Mouse (Mus musculus) lung, postnatal 4 days (tissue): ENCODE data around the gene Isg20l2.

Source experiments
- DNase-seq, 2 experiments: peaks; one replicate each; pipeline ENCODE4 v3.0.0; 2021

Gene Isg20l2

DNA sequence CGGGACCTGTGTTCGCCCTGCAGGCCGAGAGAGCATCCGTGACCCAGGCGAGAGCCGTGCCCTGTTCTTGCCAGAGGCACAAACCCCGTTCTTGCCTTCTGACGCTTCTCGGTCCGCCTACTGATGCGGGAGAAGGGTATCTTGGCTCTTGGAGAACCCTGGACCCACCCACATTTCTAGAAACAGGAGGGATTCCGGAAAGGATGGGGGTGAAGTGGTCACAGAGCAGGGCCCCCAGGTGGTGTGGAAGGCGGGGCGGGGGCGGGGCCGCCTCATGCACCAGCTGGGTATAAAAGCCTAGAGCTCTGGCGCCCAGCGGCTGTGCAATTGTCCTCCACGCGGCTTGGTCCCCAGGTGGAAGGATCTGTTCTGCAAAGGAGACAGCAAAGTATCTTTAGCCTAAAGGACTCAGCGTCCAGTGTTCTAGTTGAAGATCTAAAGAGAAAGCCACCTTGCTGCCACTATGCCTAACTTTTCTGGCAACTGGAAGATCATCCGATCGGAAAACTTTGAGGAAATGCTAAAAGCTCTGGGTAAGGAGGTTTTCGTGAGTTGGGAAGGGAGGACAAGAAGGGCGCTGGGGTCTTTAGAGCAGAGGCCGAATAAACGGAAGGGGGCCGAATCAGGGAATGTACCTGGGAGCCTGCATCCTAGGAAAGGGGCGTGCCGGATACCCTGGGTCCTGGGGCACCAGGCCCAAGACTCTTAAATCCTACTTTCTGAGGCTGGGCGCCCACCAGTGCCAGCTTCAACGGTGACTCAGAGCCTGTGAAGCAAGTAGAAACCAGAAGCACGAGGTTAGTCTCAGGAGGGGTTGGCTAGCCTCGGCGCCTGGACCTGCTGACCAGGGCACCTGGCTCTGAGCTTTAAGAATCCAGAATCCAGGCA lies 18.5 kb downstream of the Isg20l2 start, which contains the start of gene Crabp2:
TSS of gene Crabp2 (plus strand) at position 289 of the 888 bp plus-strand sequence.
- peak in 1 of 2 experiments; percentile 27 for DNase-seq

DNA sequence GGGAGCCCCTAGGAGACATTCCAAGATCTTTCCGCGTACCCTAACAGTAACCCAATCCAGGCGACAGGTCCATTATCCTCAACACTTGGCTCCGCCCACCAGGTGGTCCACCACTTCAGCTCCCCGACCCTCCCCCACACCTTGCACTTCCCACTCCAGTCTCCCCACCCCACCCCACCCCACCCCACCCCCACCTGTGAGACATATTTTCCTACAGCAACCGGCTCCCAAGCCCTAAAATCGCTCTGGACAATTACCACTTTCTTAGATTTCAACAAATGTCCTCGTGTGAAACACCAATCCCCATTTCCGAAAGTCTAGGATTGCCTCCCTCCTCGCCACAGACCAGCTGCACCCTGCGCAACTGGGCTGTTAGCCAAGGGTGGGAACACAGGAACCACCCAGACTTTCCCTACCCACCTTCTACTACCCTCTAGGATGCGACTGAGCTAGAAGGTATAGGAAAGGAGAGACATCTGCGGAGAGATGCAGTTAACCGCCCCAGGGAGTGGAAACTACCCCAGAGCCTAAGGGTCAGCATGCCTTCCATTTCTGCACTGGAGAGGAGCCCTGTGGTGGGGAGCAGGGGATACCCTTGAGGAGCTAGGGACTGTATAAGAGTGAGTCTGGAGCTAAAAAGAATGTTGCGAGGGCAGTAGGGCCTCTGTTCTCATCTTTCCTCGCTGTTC lies 19.3 kb downstream of the Isg20l2 start:
- DNase-seq, result no peak

DNA sequence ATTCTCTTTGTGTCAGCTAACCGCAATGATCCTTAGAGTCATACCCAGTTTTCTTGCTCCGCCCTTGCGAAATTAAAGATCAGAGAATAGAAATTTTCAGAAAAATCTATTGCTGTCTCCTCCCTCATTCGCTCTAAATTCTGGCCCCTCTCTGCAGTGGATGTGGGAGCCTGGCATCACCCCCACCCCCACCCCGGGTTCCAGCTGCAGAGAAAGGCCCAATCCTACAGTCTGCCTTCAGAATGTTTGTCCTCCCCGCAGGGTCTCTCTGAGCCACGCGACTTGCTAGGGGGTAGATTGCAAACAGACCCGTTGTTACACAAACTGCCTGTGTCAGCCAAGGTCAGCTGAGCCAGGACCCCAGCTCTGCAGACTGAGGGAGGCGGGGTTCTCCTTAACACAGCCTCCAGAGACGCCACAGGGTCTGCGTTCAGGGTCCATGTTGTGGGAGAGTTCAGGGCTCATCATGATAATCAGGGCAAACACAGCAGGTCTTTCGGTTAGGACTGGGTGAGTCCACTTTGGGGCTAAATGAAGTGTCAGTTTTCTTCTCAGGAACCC lies 19.9 kb downstream of the Isg20l2 start:
- DNase-seq, result no peak

DNA sequence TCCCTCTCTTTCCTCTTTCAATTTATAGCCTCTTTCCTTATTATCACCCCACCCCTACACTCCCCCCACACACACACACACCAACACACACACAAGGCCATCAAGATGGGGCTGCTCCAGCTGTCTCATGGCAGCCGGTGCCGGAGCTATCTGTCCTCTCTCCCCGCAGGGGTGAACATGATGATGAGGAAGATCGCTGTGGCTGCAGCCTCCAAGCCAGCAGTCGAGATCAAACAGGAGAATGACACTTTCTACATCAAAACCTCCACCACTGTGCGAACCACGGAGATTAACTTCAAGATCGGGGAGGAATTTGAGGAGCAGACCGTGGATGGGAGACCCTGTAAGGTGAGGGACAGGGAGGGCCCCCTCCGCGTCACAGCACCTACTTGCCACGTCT lies 21.8 kb downstream of the Isg20l2 start:
- DNase-seq, result no peak

DNA sequence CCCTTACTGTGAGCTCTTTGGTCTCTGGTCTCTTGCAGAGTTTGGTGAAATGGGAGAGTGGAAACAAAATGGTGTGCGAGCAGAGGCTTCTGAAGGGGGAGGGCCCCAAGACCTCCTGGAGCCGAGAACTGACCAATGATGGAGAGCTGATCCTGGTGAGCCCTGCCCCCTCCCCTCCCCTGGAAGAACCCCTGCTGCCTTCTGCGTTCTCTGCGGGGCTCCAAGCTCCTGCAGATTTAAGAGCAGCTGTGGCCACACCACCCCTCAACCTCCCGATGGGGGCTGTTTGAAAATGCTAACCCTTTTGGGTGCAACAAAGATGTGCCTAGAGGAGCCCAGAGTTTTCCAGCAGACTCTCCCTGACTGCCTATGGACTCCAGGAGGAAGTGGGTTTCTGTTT lies 22.3 kb downstream of the Isg20l2 start:
- peak; percentile 47 to 70 for DNase-seq

DNA sequence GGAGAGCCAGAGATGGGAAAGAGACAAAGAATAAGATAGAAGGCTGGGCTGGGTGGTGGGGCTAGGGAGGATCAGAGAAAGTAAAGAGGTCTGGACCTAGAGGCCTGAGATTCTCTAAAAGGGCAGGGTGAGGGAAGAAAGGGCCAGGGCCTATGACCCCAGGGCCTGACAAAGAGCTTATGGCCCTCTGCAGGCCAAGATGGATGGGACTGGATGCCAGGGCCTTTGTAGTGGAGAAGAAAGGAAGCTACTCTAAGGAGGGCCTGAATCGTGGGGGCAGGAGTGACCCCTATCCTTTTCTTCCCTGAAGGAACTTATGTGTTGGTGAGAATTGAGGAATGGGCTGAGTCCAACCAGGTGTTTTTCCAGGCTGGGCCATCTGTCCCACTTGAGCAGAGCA lies 27.9 kb downstream of the Isg20l2 start:
- no peak for DNase-seq

DNA sequence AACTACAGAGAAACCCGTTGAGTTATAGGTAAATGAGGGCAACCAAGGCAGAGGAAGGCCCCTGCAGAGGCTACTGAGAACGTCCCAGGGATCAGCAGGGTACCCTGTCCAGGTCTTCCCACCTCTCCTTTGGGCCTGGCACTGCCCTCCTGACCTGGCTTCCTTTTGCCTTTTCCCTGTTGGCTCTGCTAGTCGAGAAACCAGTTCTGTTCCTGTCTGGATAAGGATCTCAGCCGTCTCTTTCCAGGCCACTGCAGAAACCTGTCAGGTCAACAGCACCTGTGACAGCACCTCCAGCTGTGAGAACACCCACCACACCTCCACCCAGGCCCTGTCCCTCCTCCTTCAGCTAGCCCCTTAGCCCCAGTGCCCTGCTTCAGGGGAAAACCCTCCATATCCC lies 28.4 kb downstream of the Isg20l2 start:
- DNase-seq, result no peak

DNA sequence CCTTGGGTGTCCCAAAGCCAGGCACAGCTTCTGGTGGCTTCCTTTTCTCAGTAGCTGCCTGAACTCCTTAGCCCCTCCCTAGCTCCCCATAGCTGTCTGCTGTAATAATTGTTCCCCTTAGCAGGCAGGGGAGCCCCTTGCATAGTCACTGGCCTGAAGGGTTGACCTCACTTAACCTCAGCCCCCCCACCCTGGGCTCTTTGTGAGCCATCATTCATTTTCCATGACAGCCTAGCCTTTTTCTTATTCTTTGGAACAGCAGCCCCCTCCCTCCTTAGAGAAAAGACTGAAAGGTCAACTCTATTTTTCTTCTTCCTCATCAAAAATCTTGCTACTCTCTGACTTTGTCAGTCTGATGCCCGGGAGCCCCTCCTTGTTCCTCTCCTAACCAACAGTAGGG lies 28.9 kb downstream of the Isg20l2 start:
- no peak for DNase-seq

DNA sequence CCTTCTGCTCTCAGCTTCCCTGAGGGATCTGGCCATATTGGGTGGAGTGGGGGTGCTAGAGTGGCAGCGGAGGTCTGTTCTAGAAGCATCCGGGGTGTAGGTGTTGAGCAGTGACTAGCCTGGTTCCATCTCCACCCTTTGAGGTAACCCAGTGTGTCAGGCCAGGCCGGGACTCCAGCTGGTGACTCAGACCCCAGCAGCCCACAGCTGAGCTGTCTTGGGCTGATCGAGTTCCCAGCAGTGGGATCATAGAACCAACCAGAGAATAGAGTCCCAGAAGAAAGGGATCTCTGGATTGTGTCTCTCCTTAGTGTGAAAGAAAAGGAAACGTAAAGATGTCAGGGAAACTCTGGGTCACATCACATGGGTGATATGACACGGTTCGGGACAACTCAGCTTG lies 29.3 kb downstream of the Isg20l2 start:
- no peak for DNase-seq

DNA sequence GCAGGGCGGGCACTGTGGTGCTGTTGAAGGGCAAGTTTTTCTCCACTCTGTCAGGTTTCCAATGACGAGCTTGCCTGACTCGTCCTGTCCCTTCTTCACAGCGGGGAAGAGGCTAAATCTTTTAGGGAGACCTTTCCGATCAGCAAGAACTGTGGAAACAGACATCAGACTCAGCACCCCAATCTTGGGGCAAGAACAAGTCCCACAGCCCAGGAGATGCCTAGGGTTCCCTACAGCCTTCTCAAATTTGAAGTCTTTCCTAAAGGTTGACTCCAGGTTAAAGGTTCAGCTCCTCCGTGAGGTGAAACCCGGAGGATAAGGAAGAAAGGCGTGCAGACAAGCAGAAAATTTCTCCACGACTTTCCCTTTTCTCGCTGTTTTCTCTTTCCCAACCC lies 30.1 kb downstream of the Isg20l2 start:
- no peak for DNase-seq

DNA sequence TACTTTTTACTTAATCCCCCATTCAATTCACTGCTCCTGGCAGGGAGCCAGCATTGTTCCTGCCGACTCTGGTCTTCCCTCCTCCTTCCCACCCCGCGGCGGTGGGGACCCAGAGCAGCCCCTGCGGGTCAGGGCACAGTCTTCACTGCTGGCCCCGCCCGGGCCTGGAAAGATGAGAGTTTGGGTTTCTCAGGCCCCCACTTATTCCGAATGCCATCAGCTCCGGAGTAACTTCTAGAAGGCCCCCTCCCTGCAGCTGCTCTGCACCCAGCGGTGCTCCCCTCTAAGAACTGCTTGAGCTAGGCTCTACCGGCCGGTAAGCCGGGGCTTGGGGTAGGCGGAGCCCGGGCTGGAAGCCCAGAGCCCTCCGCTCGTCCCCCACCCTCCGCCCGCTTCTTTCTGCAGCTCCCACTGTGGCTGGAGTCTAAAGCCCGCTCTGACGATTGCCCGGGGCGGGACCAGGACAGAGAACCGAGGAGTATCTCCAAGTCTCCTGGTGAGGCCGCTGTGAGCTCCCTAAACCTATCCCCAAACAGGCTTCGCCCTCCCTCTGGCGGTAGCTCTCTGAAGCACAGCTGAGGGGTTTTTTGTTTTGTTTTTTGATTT lies 30.6 kb downstream of the Isg20l2 start:
- peak; percentile 92 to 96 for DNase-seq

DNA sequence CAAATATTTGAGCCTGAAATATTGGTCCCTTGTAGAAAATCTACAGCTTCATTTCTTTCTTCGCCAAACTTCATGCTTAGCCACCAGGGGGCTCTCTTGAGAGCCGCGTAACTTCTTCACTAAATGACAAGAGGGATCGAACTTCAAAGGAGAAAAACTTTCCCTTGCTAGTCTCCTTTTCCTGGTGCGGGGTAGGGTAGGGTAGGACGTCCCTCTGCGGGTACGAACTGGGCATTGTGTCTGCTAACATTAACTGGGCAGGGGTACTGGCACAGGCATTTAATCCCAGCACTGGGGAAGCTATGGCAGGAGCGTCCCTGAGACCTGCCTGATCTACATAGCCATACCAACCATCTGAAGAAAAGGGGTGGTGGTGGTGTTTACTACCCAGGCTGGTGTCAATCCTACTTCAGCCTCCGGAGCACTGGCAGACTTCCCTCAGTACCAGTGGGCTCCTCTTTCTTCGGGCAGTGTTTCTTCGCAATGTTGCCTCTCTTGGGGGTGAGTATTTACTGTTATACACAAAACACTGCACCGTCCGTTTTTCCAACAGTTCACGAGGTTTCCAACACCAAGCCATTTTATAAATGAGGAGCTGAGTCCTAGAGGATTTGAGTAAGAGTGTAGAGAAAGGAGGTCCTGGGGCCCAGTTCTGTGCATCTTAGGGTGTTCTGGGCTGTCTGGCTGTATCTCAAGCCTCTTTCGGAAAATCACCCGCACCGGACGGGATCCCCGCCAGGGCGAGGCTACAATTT lies 40.2 kb downstream of the Isg20l2 start:
- DNase-seq, result peak; percentile 39 to 74

DNA sequence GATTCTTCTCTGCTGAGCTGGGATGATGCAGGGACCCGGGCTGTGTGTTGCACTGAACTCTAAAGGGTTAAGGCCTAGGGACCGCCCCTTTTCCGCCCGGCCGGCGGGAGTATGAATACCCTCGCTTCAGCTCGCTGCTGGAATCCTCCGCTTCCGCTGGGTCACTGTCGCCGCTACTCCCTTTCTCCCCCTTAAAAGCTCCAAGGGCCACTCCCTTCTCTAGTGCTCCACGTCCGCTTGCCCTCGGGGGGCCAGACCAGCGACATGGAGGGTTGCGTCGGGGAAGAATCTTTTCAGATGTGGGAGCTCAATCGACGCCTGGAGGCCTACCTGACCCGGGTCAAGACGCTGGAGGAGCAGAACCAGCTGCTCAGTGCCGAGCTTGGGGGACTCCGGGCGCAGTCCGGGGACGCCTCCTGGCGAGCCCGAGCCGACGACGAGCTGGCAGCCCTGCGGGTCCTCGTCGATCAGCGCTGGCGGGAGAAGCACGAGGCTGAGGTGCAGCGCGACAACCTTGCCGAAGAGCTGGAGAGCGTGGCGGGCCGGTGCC lies 40.9 kb downstream of the Isg20l2 start, which contains the start of gene Nes:
TSS of gene Nes (plus strand) at position 140 of the 550 bp plus-strand sequence.
- peak; percentile 87 to 90 for DNase-seq

DNA sequence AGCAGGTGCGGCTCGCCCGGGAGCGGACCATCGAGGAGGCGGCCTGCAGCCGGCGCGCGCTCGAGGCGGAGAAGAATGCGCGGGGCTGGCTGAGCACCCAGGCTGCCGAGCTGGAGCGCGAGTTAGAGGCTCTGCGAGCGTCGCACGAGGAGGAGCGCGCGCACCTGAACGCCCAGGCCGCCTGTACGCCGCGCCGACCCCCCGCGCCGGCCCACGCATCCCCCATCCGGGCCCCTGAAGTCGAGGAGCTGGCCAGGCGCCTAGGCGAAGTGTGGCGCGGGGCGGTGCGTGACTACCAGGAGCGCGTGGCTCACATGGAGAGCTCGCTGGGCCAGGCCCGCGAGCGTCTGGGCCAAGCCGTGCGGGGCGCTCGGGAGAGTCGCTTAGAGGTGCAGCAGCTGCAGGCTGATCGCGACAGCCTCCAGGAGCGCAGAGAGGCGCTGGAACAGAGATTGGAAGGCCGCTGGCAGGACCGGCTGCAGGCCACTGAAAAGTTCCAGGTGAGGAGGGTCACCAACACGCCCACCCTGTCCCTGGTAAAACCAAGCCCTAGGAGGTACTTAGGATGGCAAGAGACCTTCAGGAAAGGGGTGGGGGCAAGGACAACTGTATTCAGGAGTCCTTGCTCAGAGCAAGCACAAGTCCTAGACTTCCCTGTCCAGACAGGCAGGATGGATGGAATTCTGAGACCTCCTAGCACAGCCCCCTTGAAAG lies 41.5 kb downstream of the Isg20l2 start:
- no peak for DNase-seq

DNA sequence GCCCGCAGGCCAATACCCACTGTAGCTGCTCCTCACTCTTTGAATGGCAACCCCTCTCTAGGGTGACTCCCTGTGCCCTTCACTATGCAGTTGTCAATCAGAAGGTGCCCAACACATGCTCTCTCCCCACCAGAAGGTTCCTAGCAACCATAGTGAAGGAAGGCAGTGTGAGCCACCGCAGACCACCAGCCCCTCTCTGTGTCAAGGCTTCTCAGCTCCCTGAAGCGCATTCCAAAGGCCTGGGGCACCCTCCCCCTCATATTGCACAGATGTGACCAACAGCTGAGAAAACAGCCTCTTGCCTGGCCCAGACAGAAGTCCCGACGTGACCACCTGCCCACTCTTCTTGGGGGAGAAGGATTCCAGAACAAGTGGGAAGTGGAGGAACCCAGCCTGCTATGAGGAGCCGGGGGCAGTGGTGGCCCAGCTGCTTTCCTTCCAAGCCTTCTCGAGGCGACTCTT lies 42.1 kb downstream of the Isg20l2 start:
- no peak for DNase-seq

DNA sequence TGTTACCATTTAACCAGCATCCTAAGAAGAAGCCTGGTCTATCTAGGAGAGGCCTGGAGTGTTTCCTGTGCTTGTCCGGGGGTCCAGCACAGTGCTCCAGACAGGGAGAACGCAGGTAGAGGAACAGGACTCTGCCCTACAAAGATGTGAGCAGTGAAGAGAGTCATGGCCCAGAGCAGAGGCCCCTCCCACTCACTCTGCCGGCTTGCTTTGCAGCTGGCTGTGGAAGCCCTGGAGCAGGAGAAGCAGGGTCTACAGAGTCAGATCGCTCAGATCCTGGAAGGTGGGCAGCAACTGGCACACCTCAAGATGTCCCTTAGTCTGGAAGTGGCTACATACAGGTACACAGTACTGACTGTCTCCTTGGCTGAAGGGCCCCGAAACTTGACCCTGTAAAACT lies 42.7 kb downstream of the Isg20l2 start:
- DNase-seq, result no peak

DNA sequence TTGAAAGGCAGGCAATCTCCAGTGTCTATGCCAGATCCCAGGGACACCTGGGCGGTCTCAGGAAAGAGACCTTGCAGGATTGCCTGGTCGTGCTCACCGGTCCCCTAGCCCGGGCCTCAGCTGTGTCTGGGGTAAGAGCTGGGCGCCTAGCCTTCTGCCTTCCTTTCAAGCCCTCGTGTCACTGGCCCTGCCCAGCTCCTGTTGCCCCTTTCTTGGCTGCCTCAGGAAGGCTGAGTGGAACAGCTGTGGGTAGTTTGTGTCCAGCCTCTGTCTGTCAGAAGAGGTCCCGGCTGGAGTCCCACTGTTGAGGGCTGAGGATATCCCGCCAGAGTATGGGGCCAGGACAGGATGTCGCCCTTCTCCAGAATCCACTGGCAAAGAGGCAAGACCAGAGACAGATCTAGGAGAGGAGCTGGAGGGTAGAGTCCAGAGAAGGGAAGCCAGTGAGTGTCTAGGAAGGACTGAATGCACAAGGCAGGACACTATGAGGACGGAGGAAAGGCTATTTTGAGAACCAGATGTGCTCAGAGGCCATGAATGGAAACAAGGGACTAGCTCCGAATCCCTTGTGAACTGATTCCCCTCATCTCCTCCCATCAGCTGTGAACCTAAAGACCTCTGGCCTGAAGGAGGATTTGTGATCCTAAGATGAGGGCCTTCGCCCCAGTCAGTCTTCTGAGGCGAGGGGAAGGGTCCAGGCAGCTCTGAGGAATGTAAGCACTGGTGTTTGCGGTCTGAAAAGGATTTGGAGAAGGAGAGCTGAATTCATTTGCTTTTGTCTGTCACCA lies 43.7 kb downstream of the Isg20l2 start:
- DNase-seq, result no peak

DNA sequence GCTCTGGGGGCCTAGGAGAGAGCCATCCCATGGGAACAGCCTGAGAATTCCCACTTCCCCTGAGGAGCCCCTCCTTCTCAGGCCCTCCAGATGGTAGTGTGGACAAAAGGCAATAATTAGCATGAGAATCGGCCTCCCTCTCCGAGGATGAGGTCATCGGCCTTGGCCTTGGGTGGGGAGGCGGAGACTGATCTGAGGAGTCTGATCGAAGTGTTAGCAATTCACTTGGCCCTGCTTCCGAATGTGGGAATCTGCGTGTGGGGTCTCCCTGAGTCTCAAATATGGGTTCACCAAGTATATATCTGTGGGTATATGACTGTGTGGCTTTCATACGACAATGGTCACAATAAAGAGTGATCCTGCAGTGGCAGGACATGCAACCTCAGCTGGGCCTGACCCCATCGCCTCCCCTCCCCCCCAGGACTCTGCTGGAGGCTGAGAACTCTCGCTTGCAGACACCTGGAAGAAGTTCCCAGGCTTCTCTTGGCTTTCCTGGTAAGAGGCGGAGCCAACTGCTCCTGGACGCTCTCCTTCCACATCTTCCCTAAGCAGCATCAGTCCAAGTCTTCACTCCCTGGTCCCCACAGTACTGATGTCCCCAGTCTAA lies 44.4 kb downstream of the Isg20l2 start:
- DNase-seq, result peak; percentile 58 to 69

DNA sequence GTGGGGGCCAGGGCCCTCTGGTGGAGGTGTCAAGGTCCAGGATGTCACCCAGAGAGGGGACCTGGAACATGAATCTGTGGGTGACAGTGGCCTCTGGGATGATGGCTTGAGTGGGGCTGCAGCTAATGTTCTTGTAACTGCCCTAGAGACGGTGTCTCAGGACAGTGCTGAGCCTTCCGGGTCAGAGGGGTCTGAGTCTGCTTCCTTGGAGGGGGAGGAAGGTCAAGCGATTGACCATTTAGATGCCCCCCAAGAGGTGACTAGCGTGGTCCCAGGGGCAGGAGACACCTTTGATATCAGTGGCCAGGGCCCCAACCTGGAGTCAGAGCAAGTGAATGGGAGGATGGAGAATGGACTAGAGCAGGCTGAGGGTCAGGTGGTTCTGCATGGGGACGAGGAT lies 49.4 kb downstream of the Isg20l2 start:
- no peak for DNase-seq

DNA sequence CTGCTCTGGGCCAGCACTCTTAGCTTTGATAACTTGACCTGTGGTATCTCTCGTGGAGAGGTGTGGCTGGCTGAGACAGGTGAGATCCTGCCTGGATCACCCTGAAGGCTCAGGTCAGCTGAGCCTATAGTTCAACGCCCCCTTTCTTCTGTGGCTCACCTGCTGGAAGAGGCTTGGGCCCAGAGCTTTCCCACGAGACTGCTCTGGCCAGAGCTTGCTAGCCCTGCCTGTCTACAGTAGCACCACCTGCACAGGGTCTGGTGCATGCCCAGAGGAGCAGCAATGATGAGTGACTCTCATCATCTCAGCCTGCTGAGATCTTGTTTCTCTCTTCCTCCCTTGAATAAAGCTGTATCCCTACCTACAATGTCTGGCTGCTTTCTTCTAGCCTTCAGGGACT lies 50.0 kb downstream of the Isg20l2 start:
- no peak for DNase-seq
